Comparison of ENCODE assay signal across 9 mouse cellular contexts in the genomic region with DNA sequence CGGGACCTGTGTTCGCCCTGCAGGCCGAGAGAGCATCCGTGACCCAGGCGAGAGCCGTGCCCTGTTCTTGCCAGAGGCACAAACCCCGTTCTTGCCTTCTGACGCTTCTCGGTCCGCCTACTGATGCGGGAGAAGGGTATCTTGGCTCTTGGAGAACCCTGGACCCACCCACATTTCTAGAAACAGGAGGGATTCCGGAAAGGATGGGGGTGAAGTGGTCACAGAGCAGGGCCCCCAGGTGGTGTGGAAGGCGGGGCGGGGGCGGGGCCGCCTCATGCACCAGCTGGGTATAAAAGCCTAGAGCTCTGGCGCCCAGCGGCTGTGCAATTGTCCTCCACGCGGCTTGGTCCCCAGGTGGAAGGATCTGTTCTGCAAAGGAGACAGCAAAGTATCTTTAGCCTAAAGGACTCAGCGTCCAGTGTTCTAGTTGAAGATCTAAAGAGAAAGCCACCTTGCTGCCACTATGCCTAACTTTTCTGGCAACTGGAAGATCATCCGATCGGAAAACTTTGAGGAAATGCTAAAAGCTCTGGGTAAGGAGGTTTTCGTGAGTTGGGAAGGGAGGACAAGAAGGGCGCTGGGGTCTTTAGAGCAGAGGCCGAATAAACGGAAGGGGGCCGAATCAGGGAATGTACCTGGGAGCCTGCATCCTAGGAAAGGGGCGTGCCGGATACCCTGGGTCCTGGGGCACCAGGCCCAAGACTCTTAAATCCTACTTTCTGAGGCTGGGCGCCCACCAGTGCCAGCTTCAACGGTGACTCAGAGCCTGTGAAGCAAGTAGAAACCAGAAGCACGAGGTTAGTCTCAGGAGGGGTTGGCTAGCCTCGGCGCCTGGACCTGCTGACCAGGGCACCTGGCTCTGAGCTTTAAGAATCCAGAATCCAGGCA. TPM values are rescaled to one million over a fixed set of nuclear protein-coding genes. Genes with fewer than 3 reads are reported as not detected.
DNase-seq lines count a peak whose midpoint lies in the region; ATAC-seq and TF ChIP-seq lines count a peak whose summit lies in the region.
"Had no signal": no experiment of that assay in that cellular context is flagged by ENCODE, and none has a peak within 500 bp of the region (broad histone marks: within the 10 kb centered on the region; RNA-seq: fewer than 3 reads in every experiment).

A gene (plus strand): TSS at position 289 of the 888 bp plus-strand sequence.

- no peak for DNase-seq in left cerebral cortex, adult 2 months (ENCODE audit: extremely low spot score in 1 of 2, low spot score in 2 of 2)
- no peak for DNase-seq in left cerebral cortex, postnatal 4 days
- peak; percentile 78 for DNase-seq in embryo, embryonic 10 days (ENCODE audit: low spot score)
- no peak for DNase-seq in adrenal gland, adult 8-10 months
- DNase-seq in thymus, postnatal 14 days: no peak

- no peak for ATAC-seq in hindbrain, embryonic 15.5 days (ENCODE audit: low FRiP score, low read depth)
- no peak for ATAC-seq in midbrain, embryonic 15.5 days (replicated peaks)
- ATAC-seq in inflammation-experienced regulatory T-cells, adult 6 months: no peak

- H3K9me3 ChIP-seq in hindbrain, embryonic 15.5 days: no peaks in the 10 kb centered on the region
- H3K9me3 ChIP-seq in midbrain, embryonic 15.5 days: no peaks in the 10 kb centered on the region

- no peak for TF ChIP-seq CTCF in left cerebral cortex, adult 2 months (IDR thresholded peaks at IDR 0.05)

- peaks cover 60% of the 10 kb centered on the region for H3K4me1 ChIP-seq in hindbrain, embryonic 15.5 days (replicated peaks)
- H3K4me1 ChIP-seq in midbrain, embryonic 15.5 days: peaks cover 56% of the 10 kb centered on the region

- H3K9ac ChIP-seq in hindbrain, embryonic 15.5 days: peak within 1 kb of the TSS; percentile 26; the same call in 1 of the 2 replicates
- peak within 1 kb of the TSS; percentile 38 for H3K9ac ChIP-seq in midbrain, embryonic 15.5 days

- H3K27me3 ChIP-seq in hindbrain, embryonic 15.5 days: 0 out of 2 replicates have a peak, but pooled peaks cover 2% of the 10 kb centered on the region
- no peaks in the 10 kb centered on the region for H3K27me3 ChIP-seq in midbrain, embryonic 15.5 days (replicated peaks)

- whole genome bisulfite sequencing in hindbrain, embryonic 15.5 days: 3% methylated on average over 35 of the region's 35 CpGs
- 3% methylated on average over 34 of the region's 35 CpGs for WGBS in midbrain, embryonic 15.5 days

- intact Hi-C loops in left cerebral cortex, adult 2 months (cut with DNase I): no loop called here
- intact Hi-C loops in left cerebral cortex, postnatal 4 days (cut with DNase I): no loop called here

- H3K27ac ChIP-seq in left cerebral cortex, adult 2 months: no peak within 1 kb of the TSS
- H3K27ac ChIP-seq in hindbrain, embryonic 15.5 days (replicated peaks): no peak within 1 kb of the TSS; the same call in 1 of the 2 replicates
- H3K27ac ChIP-seq in midbrain, embryonic 15.5 days: no peak within 1 kb of the TSS

- H3K36me3 ChIP-seq in hindbrain, embryonic 15.5 days: no peaks in the 10 kb centered on the region
- H3K36me3 ChIP-seq in midbrain, embryonic 15.5 days (replicated peaks): no peaks in the 10 kb centered on the region

- peak within 1 kb of the TSS; percentile 59 for H3K4me2 ChIP-seq in hindbrain, embryonic 15.5 days
- H3K4me2 ChIP-seq in midbrain, embryonic 15.5 days: peak within 1 kb of the TSS; percentile 64

- peak within 1 kb of the TSS; percentile 31 for H3K4me3 ChIP-seq in left cerebral cortex, adult 2 months
- H3K4me3 ChIP-seq in hindbrain, embryonic 15.5 days: peak within 1 kb of the TSS; percentile 26
- H3K4me3 ChIP-seq in midbrain, embryonic 15.5 days: peak within 1 kb of the TSS; percentile 33
- H3K4me3 ChIP-seq: erythroblast, embryonic 14.5 days had no signal

RNA-seq across cellular contexts. Expression of the gene that starts here (rescaled TPM):
- total RNA-seq in left cerebral cortex, adult 2 months (2021): 1 to 10 TPM; 4.5 to 8.2 TPM
- total RNA-seq in left cerebral cortex, postnatal 4 days (2021): 1 to 10 TPM; 6.9 to 8.2 TPM
- polyA plus RNA-seq in hindbrain, embryonic 15.5 days (2015; fragmentation: Nextera tagmentation; extraction: Ambion mirVana): 50.7 and 74.7 TPM in 2 replicates
- polyA plus RNA-seq in midbrain, embryonic 15.5 days (2015; fragmentation: Nextera tagmentation; extraction: Ambion mirVana): 44.8 and 52.1 TPM in 2 replicates
- 1 to 10 TPM in 1 of 4 experiments, under 1 TPM in 2, not detected in 1; 0.31 to 1.0 (median 0.35) TPM for total RNA-seq in adrenal gland, adult 8-10 months (2022)
- not detected for polyA plus RNA-seq in inflammation-experienced regulatory T-cells, adult 6 months (2017; shearing (Covaris generic))
- polyA plus RNA-seq: erythroblast, embryonic 14.5 days had no signal

Comparison
In these comparisons a context has a peak if more than half of its experiments do, and no peak if none do; other contexts are left out.
1. RNA of the gene that starts here (polyA plus RNA-seq): 50.7 to 74.7 TPM in hindbrain, embryonic 15.5 days and 44.8 to 52.1 TPM in midbrain, embryonic 15.5 days; not detected in inflammation-experienced regulatory T-cells, adult 6 months; every median in the first group is over 10 times any median in the second.
2. Peak in every context shown above with its lines, with median percentiles within 50 percentile points of each other: H3K4me3 ChIP-seq.